Mouse (Mus musculus): ENCODE measurements around the gene Abhd16b. TPM values are rescaled to one million over a fixed set of nuclear protein-coding genes. Genes with fewer than 3 reads are reported as not detected.

Gene Abhd16b
- polyA plus RNA-seq, 1 experiment from 2014 or later: not detected

GRCm38 (mm10) chr2:181520118-181520935, 27.3 kb downstream of the Abhd16b start, which contains the start of gene Dnajc5:
TSS of gene Dnajc5 (plus strand) at chr2:181520485.
- ATAC-seq (ENCODE audit: insufficient read depth, low FRiP score, low TSS enrichment) (peak; percentile 96), DNase-seq (ENCODE audit: low spot score) (peak; percentile 98)
- WGBS: under 1% methylated on average over 68 of the region's 74 CpGs

GRCm38 (mm10) chr2:181520936-181521227, 27.9 kb downstream of the Abhd16b start:
- no peak for DNase-seq (ENCODE audit: low spot score)
- peak overlapping the region; percentile 93 for H3K9ac ChIP-seq (ENCODE audit: low read length)
- ATAC-seq (ENCODE audit: insufficient read depth, low FRiP score, low TSS enrichment): no peak
- no peaks in the 10 kb centered on the region for H3K27me3 ChIP-seq (ENCODE audit: control insufficient read depth, insufficient read depth, low read length)
- H3K36me3 ChIP-seq (ENCODE audit: control insufficient read depth, insufficient read depth, low read length): peaks cover 8% of the 10 kb centered on the region
- peak overlapping the region; percentile 63 for H3K4me2 ChIP-seq (ENCODE audit: low read depth)
- peak overlapping the region; percentile 94 for H3K4me3 ChIP-seq (ENCODE audit: low read depth, low read length)
- peaks cover 15% of the 10 kb centered on the region for H3K4me1 ChIP-seq (ENCODE audit: control insufficient read depth, insufficient read depth, low read length)
- under 1% methylated on average over 17 of the region's 17 CpGs for WGBS
- H3K27ac ChIP-seq (ENCODE audit: low read depth, low read length): peak overlapping the region; percentile 96
- no peaks in the 10 kb centered on the region for H3K9me3 ChIP-seq (ENCODE audit: control insufficient read depth, low read length)

More at GRCm38 (mm10) chr2:181520118-181520935, 27.3 kb downstream of the Abhd16b start, which contains the start of gene Dnajc5:
- no peaks in the 10 kb centered on the region for H3K9me3 ChIP-seq (ENCODE audit: control insufficient read depth, low read length)
- H3K9ac ChIP-seq (ENCODE audit: low read length): peak within 1 kb of the TSS; percentile 93
- H3K4me2 ChIP-seq (ENCODE audit: low read depth): peak within 1 kb of the TSS; percentile 63
- H3K36me3 ChIP-seq (ENCODE audit: control insufficient read depth, insufficient read depth, low read length): peaks cover 8% of the 10 kb centered on the region
- H3K4me1 ChIP-seq (ENCODE audit: control insufficient read depth, insufficient read depth, low read length): peaks cover 15% of the 10 kb centered on the region
- no peaks in the 10 kb centered on the region for H3K27me3 ChIP-seq (ENCODE audit: control insufficient read depth, insufficient read depth, low read length)
- peak within 1 kb of the TSS; percentile 96 for H3K27ac ChIP-seq (ENCODE audit: low read depth, low read length)
- peak within 1 kb of the TSS; percentile 94 for H3K4me3 ChIP-seq (ENCODE audit: low read depth, low read length)

GRCm38 (mm10) chr2:181521491-181521890, 28.5 kb downstream of the Abhd16b start:
- no peak overlapping the region for H3K27ac ChIP-seq (ENCODE audit: low read depth, low read length)
- H3K4me2 ChIP-seq (ENCODE audit: low read depth): peak overlapping the region; percentile 63
- H3K9me3 ChIP-seq (ENCODE audit: control insufficient read depth, low read length): no peaks in the 10 kb centered on the region
- 66% methylated on average over 10 of the region's 10 CpGs for WGBS
- H3K4me1 ChIP-seq (ENCODE audit: control insufficient read depth, insufficient read depth, low read length): peaks cover 15% of the 10 kb centered on the region
- DNase-seq (ENCODE audit: low spot score) (no peak), ATAC-seq (ENCODE audit: insufficient read depth, low FRiP score, low TSS enrichment) (no peak)
- H3K27me3 ChIP-seq (ENCODE audit: control insufficient read depth, insufficient read depth, low read length): no peaks in the 10 kb centered on the region
- H3K9ac ChIP-seq (ENCODE audit: low read length): 0 out of 2 replicates have a peak overlapping the region, but pooled peaks have one; percentile 93
- H3K36me3 ChIP-seq (ENCODE audit: control insufficient read depth, insufficient read depth, low read length): peaks cover 4% of the 10 kb centered on the region
- H3K4me3 ChIP-seq (ENCODE audit: low read depth, low read length): peak overlapping the region; percentile 94

GRCm38 (mm10) chr2:181522811-181523210, 29.8 kb downstream of the Abhd16b start:
- no peak for DNase-seq (ENCODE audit: low spot score)

GRCm38 (mm10) chr2:181525526-181525925, 32.5 kb downstream of the Abhd16b start:
- ATAC-seq (ENCODE audit: insufficient read depth, low FRiP score, low TSS enrichment) (no peak), DNase-seq (ENCODE audit: low spot score) (no peak)
- no peak overlapping the region for H3K4me2 ChIP-seq (ENCODE audit: low read depth)
- H3K4me1 ChIP-seq (ENCODE audit: control insufficient read depth, insufficient read depth, low read length): peaks cover 8% of the 10 kb centered on the region
- H3K27ac ChIP-seq (ENCODE audit: low read depth, low read length): no peak overlapping the region
- no peak overlapping the region for H3K9ac ChIP-seq (ENCODE audit: low read length)
- H3K9me3 ChIP-seq (ENCODE audit: control insufficient read depth, low read length): no peaks in the 10 kb centered on the region
- peaks cover 3% of the 10 kb centered on the region for H3K36me3 ChIP-seq (ENCODE audit: control insufficient read depth, insufficient read depth, low read length)
- 94% methylated on average over 5 of the region's 5 CpGs for WGBS
- H3K4me3 ChIP-seq (ENCODE audit: low read depth, low read length): no peak overlapping the region
- no peaks in the 10 kb centered on the region for H3K27me3 ChIP-seq (ENCODE audit: control insufficient read depth, insufficient read depth, low read length)

More at GRCm38 (mm10) chr2:181522811-181523210, 29.8 kb downstream of the Abhd16b start:
- Histone ChIP-seq H3K9me3 (ENCODE audit: control insufficient read depth, low read length) (no peaks in the 10 kb centered on the region), H3K27me3 (ENCODE audit: control insufficient read depth, insufficient read depth, low read length) (no peaks in the 10 kb centered on the region), H3K4me3 (ENCODE audit: low read depth, low read length) (no peak overlapping the region), H3K4me1 (ENCODE audit: control insufficient read depth, insufficient read depth, low read length) (peaks cover 15% of the 10 kb centered on the region), H3K36me3 (ENCODE audit: control insufficient read depth, insufficient read depth, low read length) (peaks cover 3% of the 10 kb centered on the region), H3K4me2 (ENCODE audit: low read depth) (no peak overlapping the region), H3K9ac (ENCODE audit: low read length) (no peak overlapping the region), H3K27ac (ENCODE audit: low read depth, low read length) (no peak overlapping the region)
- no peak for ATAC-seq (ENCODE audit: insufficient read depth, low FRiP score, low TSS enrichment)
- 77% methylated on average over 5 of the region's 5 CpGs for WGBS

- no peak overlapping the region for H3K4me2 ChIP-seq (ENCODE audit: low read depth)
- peaks cover 3% of the 10 kb centered on the region; the same call in 1 of the 2 replicates for H3K36me3 ChIP-seq (ENCODE audit: control insufficient read depth, insufficient read depth, low read length)
- DNase-seq (ENCODE audit: low spot score) (no peak), ATAC-seq (ENCODE audit: insufficient read depth, low FRiP score, low TSS enrichment) (no peak)
- H3K27me3 ChIP-seq (ENCODE audit: control insufficient read depth, insufficient read depth, low read length): no peaks in the 10 kb centered on the region
- H3K9ac ChIP-seq (ENCODE audit: low read length): no peak overlapping the region
- no peak overlapping the region for H3K27ac ChIP-seq (ENCODE audit: low read depth, low read length)
- H3K9me3 ChIP-seq (ENCODE audit: control insufficient read depth, low read length): no peaks in the 10 kb centered on the region
- WGBS: 91% methylated on average over 1 of the region's 1 CpGs
- no peak overlapping the region for H3K4me3 ChIP-seq (ENCODE audit: low read depth, low read length)
- no peaks in the 10 kb centered on the region for H3K4me1 ChIP-seq (ENCODE audit: control insufficient read depth, insufficient read depth, low read length)
These were observed 36.1 kb downstream of the Abhd16b start for GRCm38 (mm10) chr2:181529076-181529475.

GRCm38 (mm10) chr2:181532589-181532988, 39.6 kb downstream of the Abhd16b start:
- DNase-seq (ENCODE audit: low spot score): no peak
- H3K27ac ChIP-seq (ENCODE audit: low read depth, low read length): no peak overlapping the region
- no peak overlapping the region for H3K4me2 ChIP-seq (ENCODE audit: low read depth)
- no peak for ATAC-seq (ENCODE audit: insufficient read depth, low FRiP score, low TSS enrichment)
- no peaks in the 10 kb centered on the region for H3K27me3 ChIP-seq (ENCODE audit: control insufficient read depth, insufficient read depth, low read length)
- H3K4me1 ChIP-seq (ENCODE audit: control insufficient read depth, insufficient read depth, low read length): no peaks in the 10 kb centered on the region
- H3K9me3 ChIP-seq (ENCODE audit: control insufficient read depth, low read length): no peaks in the 10 kb centered on the region
- no peak overlapping the region for H3K9ac ChIP-seq (ENCODE audit: low read length)
- WGBS: 98% methylated on average over 3 of the region's 3 CpGs
- H3K4me3 ChIP-seq (ENCODE audit: low read depth, low read length): no peak overlapping the region
- H3K36me3 ChIP-seq (ENCODE audit: control insufficient read depth, insufficient read depth, low read length): peaks cover 2% of the 10 kb centered on the region; the same call in 1 of the 2 replicates

GRCm38 (mm10) chr2:181536410-181536809, 43.4 kb downstream of the Abhd16b start:
- 93% methylated on average over 2 of the region's 2 CpGs for WGBS
- no peak for ATAC-seq (ENCODE audit: insufficient read depth, low FRiP score, low TSS enrichment)

More at GRCm38 (mm10) chr2:181536410-181536809, 43.4 kb downstream of the Abhd16b start:
- Histone ChIP-seq H3K9ac (ENCODE audit: low read length) (no peak overlapping the region), H3K9me3 (ENCODE audit: control insufficient read depth, low read length) (no peaks in the 10 kb centered on the region), H3K4me3 (ENCODE audit: low read depth, low read length) (no peak overlapping the region), H3K36me3 (ENCODE audit: control insufficient read depth, insufficient read depth, low read length) (no peaks in the 10 kb centered on the region), H3K4me1 (ENCODE audit: control insufficient read depth, insufficient read depth, low read length) (no peaks in the 10 kb centered on the region), H3K27me3 (ENCODE audit: control insufficient read depth, insufficient read depth, low read length) (no peaks in the 10 kb centered on the region), H3K4me2 (ENCODE audit: low read depth) (no peak overlapping the region), H3K27ac (ENCODE audit: low read depth, low read length) (no peak overlapping the region)
- DNase-seq (ENCODE audit: low spot score): no peak

All from neural tube, embryonic 11.5 days (tissue).